Mouse (Mus musculus) liver, embryonic 11.5 days (tissue): ENCODE measurements at regions not wholly inside any gene's neighbourhood (a gene's known extent, or its start where the extent isn't known, plus 50 kb on each side); places are given as distances from the start of the nearest gene placed in this dataset.

Source experiments
- ATAC-seq: fragments of 200-750 bp; cut with Nextera tagmentation; replicated peaks from 2 replicates; pipeline ENCODE4 v1.8.0; 2017; ENCODE audit warnings: moderate number of reproducible peaks, mild to moderate bottlenecking, moderate TSS enrichment, moderate library complexity; ENCODE audit not compliant: low FRiP score
- DNase-seq: peaks from one replicate; pipeline ENCODE4 v3.0.0-alpha.2; 2017; ENCODE audit warnings: low spot score
- H3K27ac ChIP-seq: fragments of 300-500 bp; sonication (generic); 2 replicates; pipeline ENCODE4 v1.5.1; 2014; ENCODE audit warnings: mild to moderate bottlenecking, low read depth, low read length, control low read depth
- H3K27me3 ChIP-seq: fragments of 300-500 bp; sonication (generic); replicated peaks from 2 replicates; pipeline ENCODE4 v1.6.1; 2014; ENCODE audit warnings: low read length, mixed read lengths; ENCODE audit not compliant: control insufficient read depth, insufficient read depth
- H3K36me3 ChIP-seq: fragments of 300-500 bp; sonication (generic); 2 replicates; pipeline ENCODE4 v1.6.1; 2014; ENCODE audit warnings: mild to moderate bottlenecking, low read length, moderate library complexity, mixed read lengths; ENCODE audit not compliant: control insufficient read depth, insufficient read depth
- H3K4me1 ChIP-seq: fragments of 300-500 bp; sonication (generic); replicated peaks from 2 replicates; pipeline ENCODE4 v1.6.1; 2014; ENCODE audit warnings: low read length, mixed read lengths; ENCODE audit not compliant: control insufficient read depth, insufficient read depth
- H3K4me2 ChIP-seq: fragments of 300-500 bp; sonication (generic); 2 replicates; pipeline ENCODE4 v1.6.1; 2014; ENCODE audit warnings: mild to moderate bottlenecking, control low read depth, moderate library complexity
- H3K4me3 ChIP-seq: fragments of 300-500 bp; sonication (generic); 2 replicates; pipeline ENCODE4 v1.5.1; 2014; ENCODE audit warnings: low read depth, low read length, control low read depth
- H3K9ac ChIP-seq: fragments of 300-500 bp; sonication (generic); 2 replicates; pipeline ENCODE4 v1.6.1; 2014; ENCODE audit warnings: low read depth, low read length, control low read depth
- H3K9me3 ChIP-seq: fragments of 300-500 bp; sonication (generic); 2 replicates; pipeline ENCODE4 v1.6.1; 2016; ENCODE audit warnings: low read length, inconsistent platforms, mixed read lengths; ENCODE audit not compliant: control insufficient read depth
- WGBS: fragments of 180-500 bp; shearing (Covaris S2); extraction: QIAGEN DNeasy Blood & Tissue Kit; methylation state at CpG from one replicate; pipeline ENCODE4 v1.1.7; 2014; 5-methylcytosine and 5-hydroxymethylcytosine counted together

DNA sequence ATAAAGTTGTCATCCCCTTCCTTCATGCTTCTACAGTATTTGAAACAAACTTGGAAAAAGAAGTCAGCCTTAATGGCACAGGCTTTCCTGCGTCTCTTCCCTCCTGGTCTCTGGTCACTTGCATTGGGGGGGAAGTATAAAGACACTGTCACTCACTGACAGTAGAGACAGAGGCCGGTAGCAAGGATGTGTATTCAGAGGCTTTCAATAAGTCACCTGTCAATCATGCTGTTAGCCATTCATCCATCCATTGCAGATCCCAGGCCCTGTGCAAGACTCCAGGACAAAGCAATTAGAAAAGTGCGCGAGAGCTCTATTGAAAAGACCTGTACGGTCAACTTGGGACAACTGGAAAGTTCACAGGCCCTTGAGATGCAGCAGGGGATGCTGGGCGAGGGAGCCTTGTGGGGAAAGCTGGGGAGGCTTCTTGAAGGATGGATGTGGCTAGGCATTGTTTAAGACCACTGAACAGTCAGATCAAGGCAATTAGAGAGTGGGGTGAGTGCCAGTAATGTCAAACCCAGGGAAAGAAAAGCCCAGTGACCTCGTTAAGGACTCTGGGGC is 212.0 kb downstream of the Pten start:
- H3K9ac ChIP-seq: no peak overlapping the region
- no peaks in the 10 kb centered on the region for H3K27me3 ChIP-seq
- no peak for DNase-seq
- H3K4me2 ChIP-seq: no peak overlapping the region
- no peaks in the 10 kb centered on the region for H3K36me3 ChIP-seq
- H3K9me3 ChIP-seq: no peaks in the 10 kb centered on the region
- WGBS: 77% methylated on average over 7 of the region's 7 CpGs
- H3K27ac ChIP-seq: no peak overlapping the region
- H3K4me3 ChIP-seq: no peak overlapping the region
- no peaks in the 10 kb centered on the region for H3K4me1 ChIP-seq
- ATAC-seq: no peak

DNA sequence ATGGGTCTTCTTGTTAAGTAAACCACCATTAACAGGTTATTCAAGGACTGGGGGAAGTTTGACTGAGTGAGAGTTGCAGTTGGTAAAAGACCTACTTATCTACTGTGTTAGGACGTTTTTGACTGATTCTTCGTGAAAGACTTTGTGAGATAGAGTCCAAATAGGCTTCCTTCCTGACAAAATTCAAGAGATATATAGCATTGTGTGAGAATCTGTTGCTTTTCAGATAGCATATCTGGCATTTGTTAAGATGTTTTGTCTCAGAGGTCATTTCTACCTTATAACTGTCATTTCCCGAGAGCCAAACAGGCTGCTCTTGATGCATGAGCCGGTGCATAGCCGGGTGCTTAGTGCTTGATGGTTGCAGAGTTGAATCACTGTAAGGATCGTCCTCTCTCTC is 214.8 kb downstream of the Pten start:
- DNase-seq (no peak), ATAC-seq (no peak)
- no peaks in the 10 kb centered on the region for H3K4me1 ChIP-seq
- H3K4me2 ChIP-seq: no peak overlapping the region
- H3K9me3 ChIP-seq: no peaks in the 10 kb centered on the region
- H3K36me3 ChIP-seq: no peaks in the 10 kb centered on the region
- H3K27ac ChIP-seq: no peak overlapping the region
- H3K27me3 ChIP-seq: no peaks in the 10 kb centered on the region
- H3K9ac ChIP-seq: no peak overlapping the region
- 63% methylated on average over 6 of the region's 6 CpGs for WGBS
- no peak overlapping the region for H3K4me3 ChIP-seq

DNA sequence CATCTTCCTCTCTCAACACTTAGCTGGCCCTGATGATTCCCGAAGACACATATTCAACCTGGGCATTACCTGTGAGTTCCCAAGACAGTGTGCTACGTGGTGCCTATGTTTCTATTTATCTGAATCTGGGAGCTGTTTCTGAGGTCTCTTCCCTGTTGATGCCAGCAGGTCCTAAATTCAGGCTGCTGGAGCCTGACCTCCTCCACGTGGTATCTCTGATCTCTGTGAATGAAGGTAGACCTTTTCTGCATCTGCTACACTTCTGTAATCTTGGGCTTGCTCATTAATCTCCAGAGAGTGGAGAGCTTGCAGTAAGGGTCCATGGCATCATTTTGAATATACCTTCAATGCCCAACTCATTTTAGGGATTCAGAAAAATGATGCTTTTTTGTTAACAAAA is 215.8 kb downstream of the Pten start:
- H3K27ac ChIP-seq: no peak overlapping the region
- H3K9ac ChIP-seq: no peak overlapping the region
- H3K36me3 ChIP-seq: no peaks in the 10 kb centered on the region
- H3K4me3 ChIP-seq: no peak overlapping the region
- ATAC-seq (no peak), DNase-seq (no peak)
- no peaks in the 10 kb centered on the region for H3K4me1 ChIP-seq
- H3K9me3 ChIP-seq: no peaks in the 10 kb centered on the region
- no peaks in the 10 kb centered on the region for H3K27me3 ChIP-seq
- H3K4me2 ChIP-seq: no peak overlapping the region
- 64% methylated on average over 3 of the region's 3 CpGs for WGBS

DNA sequence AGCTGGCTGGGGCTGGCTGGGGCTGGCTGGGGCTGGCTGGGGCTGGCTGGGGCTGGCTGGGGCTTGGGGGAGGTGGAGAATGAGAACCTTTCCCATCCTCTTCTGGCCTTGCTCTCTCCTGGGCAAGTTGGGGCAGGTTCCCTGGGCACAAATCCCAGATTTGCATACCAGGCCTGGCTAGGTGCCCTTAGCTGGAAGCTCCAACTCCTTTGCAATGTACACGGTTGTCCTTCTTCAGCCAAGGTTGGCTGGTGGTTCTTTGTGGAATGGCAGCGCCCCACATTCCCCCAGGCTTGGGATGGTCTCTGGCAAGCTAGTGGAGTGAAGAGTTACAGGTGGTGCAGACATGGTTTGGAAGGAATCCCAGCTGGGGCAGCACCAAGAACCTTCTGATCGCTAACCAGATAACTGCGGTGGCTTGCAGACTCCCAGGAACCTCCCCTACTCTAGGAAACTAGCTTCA is 217.5 kb downstream of the Pten start:
- no peak overlapping the region for H3K9ac ChIP-seq
- H3K4me2 ChIP-seq: no peak overlapping the region
- ATAC-seq: no peak
- H3K36me3 ChIP-seq: no peaks in the 10 kb centered on the region
- no peak for DNase-seq
- 80% methylated on average over 4 of the region's 4 CpGs for WGBS
- no peaks in the 10 kb centered on the region for H3K9me3 ChIP-seq
- no peak overlapping the region for H3K4me3 ChIP-seq
- no peaks in the 10 kb centered on the region for H3K4me1 ChIP-seq
- H3K27ac ChIP-seq: no peak overlapping the region
- H3K27me3 ChIP-seq: no peaks in the 10 kb centered on the region

DNA sequence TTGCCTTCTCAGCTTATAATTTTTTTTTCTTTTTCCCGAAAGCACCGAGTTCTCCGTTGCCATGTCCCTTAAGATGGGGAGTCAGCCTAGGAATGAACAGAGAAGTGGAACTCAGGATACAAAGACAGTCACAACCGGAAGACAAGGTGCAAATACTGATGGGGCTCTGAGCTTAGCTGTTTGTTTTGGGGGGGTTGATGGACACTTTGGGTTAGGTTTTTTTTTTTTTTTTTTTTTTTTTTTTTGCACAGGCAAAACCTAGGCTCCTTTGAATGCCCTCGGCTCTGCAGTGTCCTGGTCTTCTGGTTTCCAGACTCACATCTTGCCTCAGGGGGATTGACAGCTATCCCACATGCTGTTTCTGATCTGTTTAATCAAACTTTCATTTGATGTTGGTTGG is 218.0 kb downstream of the Pten start:
- Histone ChIP-seq H3K9me3 (no peaks in the 10 kb centered on the region), H3K27ac (no peak overlapping the region), H3K4me1 (no peaks in the 10 kb centered on the region), H3K27me3 (no peaks in the 10 kb centered on the region), H3K4me3 (no peak overlapping the region), H3K4me2 (no peak overlapping the region), H3K9ac (no peak overlapping the region), H3K36me3 (no peaks in the 10 kb centered on the region)
- ATAC-seq: no peak
- no peak for DNase-seq
- WGBS: 77% methylated on average over 5 of the region's 5 CpGs

DNA sequence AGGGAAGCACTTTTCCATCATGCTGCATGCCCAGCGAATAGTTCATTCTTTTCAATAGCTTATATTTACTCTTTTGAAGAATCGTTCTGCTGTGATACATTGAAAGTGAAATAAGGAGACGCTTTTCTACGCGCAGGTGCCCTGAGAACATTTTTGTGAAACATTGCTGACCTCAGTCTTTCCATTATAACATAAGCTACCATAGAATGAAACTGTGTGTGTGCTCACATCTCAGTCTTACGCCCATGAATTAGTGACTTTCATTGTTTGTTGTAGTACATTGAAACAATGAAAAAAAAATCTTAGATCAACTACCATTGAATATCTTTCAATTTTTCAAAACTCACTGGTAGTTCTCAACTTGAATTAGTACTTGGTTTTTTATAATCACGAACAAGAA is 219.2 kb downstream of the Pten start:
- H3K9ac ChIP-seq: no peak overlapping the region
- H3K9me3 ChIP-seq: no peaks in the 10 kb centered on the region
- no peak for ATAC-seq
- H3K27me3 ChIP-seq: no peaks in the 10 kb centered on the region
- H3K4me1 ChIP-seq: no peaks in the 10 kb centered on the region
- 89% methylated on average over 7 of the region's 7 CpGs for WGBS
- H3K4me2 ChIP-seq: no peak overlapping the region
- H3K27ac ChIP-seq: no peak overlapping the region
- H3K4me3 ChIP-seq: no peak overlapping the region
- H3K36me3 ChIP-seq: no peaks in the 10 kb centered on the region
- DNase-seq: no peak

DNA sequence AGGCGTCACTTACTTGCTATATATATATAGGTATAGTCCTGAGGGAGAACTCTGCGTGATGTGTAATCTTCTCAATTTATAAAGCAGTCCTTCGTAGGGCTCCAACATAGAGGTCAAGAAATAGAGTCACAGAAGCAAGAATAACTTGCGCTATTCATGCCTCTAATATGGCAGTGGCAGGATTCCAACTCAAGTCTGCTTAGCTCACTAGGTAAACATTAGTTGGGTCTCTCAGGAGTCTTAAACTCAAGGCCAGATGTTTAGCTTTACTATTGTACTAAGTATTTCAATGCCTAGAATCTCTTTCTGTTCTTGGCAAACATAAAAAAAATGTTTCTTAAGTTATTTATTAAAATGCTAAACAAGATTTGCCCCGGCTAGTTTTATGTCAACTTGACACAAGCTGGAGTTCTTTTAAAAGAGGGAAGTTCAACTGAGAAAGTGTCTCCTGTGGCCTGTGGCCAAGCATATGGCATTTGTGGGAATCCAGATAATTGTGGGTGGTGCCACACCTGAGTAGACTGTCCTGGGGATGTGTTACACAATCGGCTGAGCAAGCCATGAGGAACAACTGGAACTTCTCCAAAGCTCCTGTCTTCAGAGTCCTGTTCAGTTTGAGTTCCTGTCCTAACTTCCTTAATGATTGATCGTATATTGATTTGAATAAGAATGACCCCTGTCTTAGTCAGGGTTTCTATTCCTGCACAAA is 220.9 kb downstream of the Pten start:
- no peak overlapping the region for H3K4me2 ChIP-seq
- no peaks in the 10 kb centered on the region for H3K36me3 ChIP-seq
- H3K27me3 ChIP-seq: no peaks in the 10 kb centered on the region
- no peak for DNase-seq
- 73% methylated on average over 7 of the region's 7 CpGs for WGBS
- no peak overlapping the region for H3K27ac ChIP-seq
- no peak overlapping the region for H3K4me3 ChIP-seq
- no peaks in the 10 kb centered on the region for H3K4me1 ChIP-seq
- H3K9me3 ChIP-seq: no peaks in the 10 kb centered on the region
- H3K9ac ChIP-seq: no peak overlapping the region
- no peak for ATAC-seq

DNA sequence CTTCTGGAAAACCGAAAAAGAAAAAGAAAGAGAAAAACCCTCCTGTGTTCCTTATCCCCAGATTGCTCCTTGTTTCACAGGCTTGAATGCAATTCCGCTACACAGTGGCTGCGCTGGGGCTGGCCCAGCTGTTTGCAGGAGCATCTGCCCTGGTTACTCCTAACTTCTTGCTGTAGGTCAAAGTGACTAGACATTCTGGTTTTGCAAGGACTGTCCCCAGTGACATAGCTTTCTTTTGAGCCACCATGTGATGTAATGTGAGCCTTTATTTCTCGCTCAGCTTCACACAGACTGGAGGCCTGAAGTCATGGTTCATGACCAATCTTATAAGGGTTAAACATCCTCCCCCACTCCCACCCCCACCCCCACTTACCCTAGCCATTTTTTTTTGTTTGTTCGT is 222.8 kb downstream of the Pten start:
- WGBS: 81% methylated on average over 5 of the region's 5 CpGs
- DNase-seq (no peak), ATAC-seq (no peak)
- Histone ChIP-seq H3K36me3 (no peaks in the 10 kb centered on the region), H3K9me3 (no peaks in the 10 kb centered on the region), H3K4me2 (no peak overlapping the region), H3K27me3 (no peaks in the 10 kb centered on the region), H3K27ac (no peak overlapping the region), H3K4me3 (no peak overlapping the region), H3K9ac (no peak overlapping the region), H3K4me1 (no peaks in the 10 kb centered on the region)

DNA sequence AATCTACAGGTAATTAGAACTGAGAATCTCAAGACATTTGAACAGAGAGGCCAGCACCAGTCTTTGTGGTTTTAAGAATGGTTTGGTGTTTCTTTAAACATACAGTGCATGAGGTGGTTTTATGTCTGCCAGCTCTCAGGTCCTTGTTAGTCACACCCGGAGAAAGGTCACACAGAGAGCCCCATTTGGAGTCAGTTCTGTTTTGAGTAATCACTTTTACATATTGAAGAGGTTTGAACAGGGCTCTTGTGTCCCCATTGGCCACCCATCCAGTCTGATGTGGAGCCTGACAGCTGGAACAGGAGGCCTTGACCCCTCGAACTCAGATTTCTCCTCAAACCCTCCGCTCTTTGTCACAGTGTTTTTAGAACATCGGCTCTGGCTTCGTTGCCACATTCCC is 231.4 kb downstream of the Pten start:
- WGBS: 83% methylated on average over 5 of the region's 5 CpGs
- no peak for ATAC-seq
- no peaks in the 10 kb centered on the region for H3K4me1 ChIP-seq

More for the DNA sequence above, 231.4 kb downstream of the Pten start:
- H3K36me3 ChIP-seq: no peaks in the 10 kb centered on the region
- H3K27ac ChIP-seq: no peak overlapping the region
- H3K9ac ChIP-seq: no peak overlapping the region
- no peak for DNase-seq
- H3K4me2 ChIP-seq: no peak overlapping the region
- H3K9me3 ChIP-seq: no peaks in the 10 kb centered on the region
- H3K4me3 ChIP-seq: no peak overlapping the region
- H3K27me3 ChIP-seq: no peaks in the 10 kb centered on the region
